Mouse (Mus musculus) C2C12 (cell line): ENCODE results near the gene Uap1l1. TPM values are rescaled to one million over a fixed set of nuclear protein-coding genes. Genes with fewer than 3 reads are reported as not detected.
"Not testable (repeated sequence)": the region's sequence is repeated elsewhere in the genome, so short reads cannot be mapped to it uniquely, and the experiment has no call there.

Source experiments
- H3K27me3 ChIP-seq: one replicate; pipeline ENCODE4 v1.6.1; 2011; ENCODE audit not compliant: control insufficient read depth, insufficient read depth, insufficient read length
- H3K36me3 ChIP-seq: one replicate; pipeline ENCODE4 v1.6.1; 2011; ENCODE audit not compliant: control insufficient read depth, insufficient read depth
- H3K4me3 ChIP-seq: one replicate; pipeline ENCODE4 v1.5.1; 2011; ENCODE audit warnings: mild to moderate bottlenecking, control low read depth; ENCODE audit not compliant: poor library complexity, insufficient read depth, severe bottlenecking
- H3K79me2 ChIP-seq: one replicate; pipeline ENCODE4 v1.6.1; 2011; ENCODE audit not compliant: control insufficient read depth, insufficient read depth
- H3K79me3 ChIP-seq: one replicate; pipeline ENCODE4 v1.6.1; 2011; ENCODE audit warnings: low read depth, control low read depth
- H3ac ChIP-seq: one replicate; pipeline ENCODE3; 2011; ENCODE audit warnings: low read depth; ENCODE audit not compliant: control insufficient read depth, insufficient read length
- CEBPB ChIP-seq: IDR thresholded peaks from one replicate; pipeline ENCODE4 v1.6.1; 2011; ENCODE audit warnings: low read depth, mild to moderate bottlenecking, control low read depth, moderate library complexity
- CTCF ChIP-seq: IDR thresholded peaks from one replicate; pipeline ENCODE4 v1.5.1; 2011; ENCODE audit not compliant: control insufficient read depth, insufficient read depth, insufficient read length
- FOSL1 ChIP-seq: IDR thresholded peaks from one replicate; pipeline ENCODE4 v1.8.0; 2011; ENCODE audit warnings: mild to moderate bottlenecking, low read length; ENCODE audit not compliant: poor library complexity, insufficient read depth, severe bottlenecking
- MAX ChIP-seq: IDR thresholded peaks from one replicate; pipeline ENCODE4 v1.6.1; 2011; ENCODE audit warnings: mild to moderate bottlenecking, control low read depth
- MYOD1 ChIP-seq: IDR thresholded peaks from one replicate; pipeline ENCODE4 v1.6.1; 2011; ENCODE audit warnings: low read depth; ENCODE audit not compliant: control insufficient read depth, insufficient read length
- MYOG ChIP-seq: IDR thresholded peaks from one replicate; pipeline ENCODE4 v1.6.1; 2011; ENCODE audit not compliant: control insufficient read depth, insufficient read length; ENCODE audit errors: extremely low read depth
- USF1 ChIP-seq: IDR thresholded peaks from one replicate; pipeline ENCODE4 v1.6.1; 2011; ENCODE audit warnings: low read depth, mild to moderate bottlenecking, control low read depth, moderate library complexity
- long read RNA-seq, 2 experiments: library from polyadenylated mRNA; unstranded; transcript quantifications; one replicate each; pipeline ENCODE4 v2.0.0; 2019 to 2020
- polyA plus RNA-seq: library from polyadenylated mRNA; unstranded; fragments of >200 nt; fragmentation: generic; extraction: Trizol; gene quantifications from one replicate; pipeline ENCODE4 v1.2.1, GENCODE M21; 2012; ENCODE audit warnings: missing spikeins

Uap1l1 gene
- polyA plus RNA-seq = 96.6 TPM
- long read RNA-seq, experiment 1, transcript Uap1l1-201 (9 exons, 3,349 nt) = major isoform, 116 of 155 reads
- long read RNA-seq, experiment 1, transcript Uap1l1-205 (3 exons, 1,353 nt) = minor isoform, 6 of 155 reads
- long read RNA-seq, experiment 1, partial matches to known transcripts = 20 of 155 reads
- long read RNA-seq, experiment 1, other reads (novel, unspliced or antisense) = 13 of 155 reads
- long read RNA-seq, experiment 2, transcript Uap1l1-201 (9 exons, 3,349 nt) = major isoform, 243 of 273 reads
- long read RNA-seq, experiment 2, partial matches to known transcripts = 0 of 273 reads
- long read RNA-seq, experiment 2, other reads (novel, unspliced or antisense) = 30 of 273 reads

GRCm38 (mm10) chr2:25365091-25365761, at the start of gene Uap1l1:
Gene Uap1l1 (minus strand): TSS chr2:25365682.
- peaks cover 30% of the 10 kb centered on the region for H3K36me3 ChIP-seq
- no peaks in the 10 kb centered on the region for H3K79me3 ChIP-seq
- peak within 1 kb of the TSS; percentile 87 for H3ac ChIP-seq
- TF ChIP-seq USF1 = peak; percentile 75
- TF ChIP-seq FOSL1 = no peak
- peak within 1 kb of the TSS; percentile 65 for H3K4me3 ChIP-seq
- H3K79me2 ChIP-seq = peaks cover 16% of the 10 kb centered on the region
- H3K27me3 ChIP-seq = no peaks in the 10 kb centered on the region

GRCm38 (mm10) chr2:25413436-25413835, 48.0 kb upstream of the Uap1l1 start:
- H3K36me3 ChIP-seq, H3K4me3 ChIP-seq, H3K27me3 ChIP-seq, H3K79me2 ChIP-seq, H3K79me3 ChIP-seq, H3ac ChIP-seq: not testable (repeated sequence)

GRCm38 (mm10) chr2:25408908-25409307, 43.4 kb upstream of the Uap1l1 start:
- H3K79me2 ChIP-seq = peaks cover 8% of the 10 kb centered on the region
- H3ac ChIP-seq = no peak overlapping the region
- H3K4me3 ChIP-seq = no peak overlapping the region
- TF ChIP-seq MYOD1 (no peak), MAX (no peak), USF1 (no peak), MYOG (no peak), CEBPB (no peak), FOSL1 (no peak), CTCF (no peak)
- H3K36me3 ChIP-seq = no peaks in the 10 kb centered on the region
- H3K79me3 ChIP-seq = no peaks in the 10 kb centered on the region
- no peaks in the 10 kb centered on the region for H3K27me3 ChIP-seq

- TF ChIP-seq MYOG = no peak
- no peak for TF ChIP-seq FOSL1
- TF ChIP-seq MYOD1 = no peak
- no peak for TF ChIP-seq USF1
- TF ChIP-seq MAX = no peak
- TF ChIP-seq CEBPB = no peak
- no peak for TF ChIP-seq CTCF
- Histone ChIP-seq H3K4me3 (no peak overlapping the region), H3K27me3 (peaks cover 13% of the 10 kb centered on the region)
Measured at GRCm38 (mm10) chr2:25403994-25404393, 38.5 kb upstream of the Uap1l1 start.

GRCm38 (mm10) chr2:25402972-25403601, 37.6 kb upstream of the Uap1l1 start:
- Histone ChIP-seq H3K79me2 (peaks cover 14% of the 10 kb centered on the region), H3ac (peak overlapping the region; percentile 57), H3K79me3 (no peaks in the 10 kb centered on the region), H3K27me3 (peaks cover 21% of the 10 kb centered on the region), H3K4me3 (peak overlapping the region; percentile 41), H3K36me3 (no peaks in the 10 kb centered on the region)
- no peak for TF ChIP-seq MYOD1
- TF ChIP-seq CTCF = no peak
- TF ChIP-seq MAX = no peak
- no peak for TF ChIP-seq FOSL1
- no peak for TF ChIP-seq CEBPB
- no peak for TF ChIP-seq USF1
- no peak for TF ChIP-seq MYOG

More at GRCm38 (mm10) chr2:25403994-25404393, 38.5 kb upstream of the Uap1l1 start:
- H3K79me2 ChIP-seq = peaks cover 14% of the 10 kb centered on the region
- H3K79me3 ChIP-seq = no peaks in the 10 kb centered on the region
- H3K36me3 ChIP-seq = no peaks in the 10 kb centered on the region
- H3ac ChIP-seq = no peak overlapping the region
